Mouse (Mus musculus): ENCODE measurements around the gene Sod2. TPM values are rescaled to one million over a fixed set of nuclear protein-coding genes. Genes with fewer than 3 reads are reported as not detected.
"Not testable (repeated sequence)": the region's sequence is repeated elsewhere in the genome, so short reads cannot be mapped to it uniquely, and the experiment has no call there.

Sod2 gene
- 100 to 1,000 TPM; 418 to 433 TPM for total RNA-seq (2021)
- long read RNA-seq, experiment 1, full-length matches to known transcripts, result 308 of 361 reads
- long read RNA-seq, experiment 1, partial matches to known transcripts, result 6 of 361 reads
- long read RNA-seq, experiment 1, other reads (novel, unspliced or antisense), result 47 of 361 reads
- long read RNA-seq, experiment 2, full-length matches to known transcripts, result 231 of 270 reads
- long read RNA-seq, experiment 2, partial matches to known transcripts, result 10 of 270 reads
- long read RNA-seq, experiment 2, other reads (novel, unspliced or antisense), result 29 of 270 reads

GRCm38 (mm10) chr17:13006546-13006945 lies at the start of gene Sod2:
Gene Sod2, plus strand, starts transcription at chr17:13006846.
- not testable (repeated sequence) for DNase-seq (ENCODE audit: low spot score)

- not testable (repeated sequence) for DNase-seq (ENCODE audit: low spot score)
Observed at GRCm38 (mm10) chr17:12959377-12959776, 47.3 kb upstream of the Sod2 start.

- peak; percentile 92 for DNase-seq (ENCODE audit: low spot score)
Observed at GRCm38 (mm10) chr17:12960331-12960873, 46.2 kb upstream of the Sod2 start, which contains the start of gene Acat2. Gene Acat2, minus strand, starts transcription at chr17:12960747.

GRCm38 (mm10) chr17:12963476-12963875 lies 43.2 kb upstream of the Sod2 start:
- DNase-seq (ENCODE audit: low spot score), result no peak

DNA sequence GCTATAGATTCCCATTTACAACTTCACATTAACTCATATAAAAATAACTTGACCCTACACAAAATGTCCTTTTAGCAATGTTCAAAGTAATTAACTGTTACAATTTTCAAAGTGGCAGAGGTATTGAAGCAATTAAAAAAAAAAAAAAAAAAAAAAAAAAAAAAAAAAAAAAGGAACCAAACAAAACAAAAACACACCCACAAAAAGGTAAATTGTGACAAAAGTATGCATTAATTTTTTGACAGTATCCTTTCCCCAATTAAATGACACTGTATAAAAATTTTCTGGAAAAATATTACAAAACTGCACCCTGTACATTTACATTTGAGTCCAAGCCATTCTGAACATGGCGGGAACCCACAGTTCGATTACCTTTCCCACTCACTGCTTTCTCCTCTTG lies 39.5 kb upstream of the Sod2 start:
- no peak for DNase-seq (ENCODE audit: low spot score)

DNA sequence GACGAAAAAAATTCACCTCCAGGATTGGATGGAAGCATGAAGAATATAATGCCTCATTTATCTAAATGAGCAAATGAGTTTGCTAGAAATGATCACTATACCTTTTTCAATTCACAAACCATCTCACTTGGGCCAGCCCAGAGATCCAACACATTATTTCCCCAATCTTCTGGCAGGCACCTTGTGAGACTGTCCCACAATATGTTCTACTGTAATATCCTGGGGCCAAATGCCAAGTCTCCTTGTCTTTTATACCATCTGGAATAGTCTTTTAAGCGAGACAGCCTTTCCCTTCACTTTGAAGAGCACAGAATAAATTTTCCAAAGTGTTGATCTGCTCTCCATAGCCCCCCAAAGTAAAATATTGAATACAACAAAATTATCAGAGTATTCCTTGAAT lies 32.8 kb upstream of the Sod2 start:
- no peak for DNase-seq (ENCODE audit: low spot score)

GRCm38 (mm10) chr17:12978546-12978945 lies 28.1 kb upstream of the Sod2 start:
- no peak for DNase-seq (ENCODE audit: low spot score)

DNA sequence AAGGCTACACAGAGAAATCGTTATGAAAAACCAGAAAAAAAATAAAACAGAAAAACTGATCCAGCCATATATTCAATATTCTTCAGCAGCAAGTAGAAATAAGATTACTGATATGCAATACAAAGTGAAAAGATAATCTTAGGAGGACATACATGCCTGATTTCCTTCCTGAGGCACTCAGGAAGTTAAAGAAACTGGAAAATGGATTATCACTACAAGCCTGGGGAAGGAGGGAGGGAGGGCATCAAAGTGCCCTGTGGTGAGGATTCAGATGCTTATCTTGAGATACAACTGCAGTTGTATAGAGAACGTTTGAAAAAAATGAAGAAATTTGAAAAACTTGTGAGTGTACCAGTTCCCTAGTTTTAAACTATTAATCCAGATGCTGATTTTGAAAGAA lies 22.7 kb upstream of the Sod2 start:
- no peak for DNase-seq (ENCODE audit: low spot score)

GRCm38 (mm10) chr17:12988096-12988495 lies 18.6 kb upstream of the Sod2 start:
- not testable (repeated sequence) for DNase-seq (ENCODE audit: low spot score)

DNA sequence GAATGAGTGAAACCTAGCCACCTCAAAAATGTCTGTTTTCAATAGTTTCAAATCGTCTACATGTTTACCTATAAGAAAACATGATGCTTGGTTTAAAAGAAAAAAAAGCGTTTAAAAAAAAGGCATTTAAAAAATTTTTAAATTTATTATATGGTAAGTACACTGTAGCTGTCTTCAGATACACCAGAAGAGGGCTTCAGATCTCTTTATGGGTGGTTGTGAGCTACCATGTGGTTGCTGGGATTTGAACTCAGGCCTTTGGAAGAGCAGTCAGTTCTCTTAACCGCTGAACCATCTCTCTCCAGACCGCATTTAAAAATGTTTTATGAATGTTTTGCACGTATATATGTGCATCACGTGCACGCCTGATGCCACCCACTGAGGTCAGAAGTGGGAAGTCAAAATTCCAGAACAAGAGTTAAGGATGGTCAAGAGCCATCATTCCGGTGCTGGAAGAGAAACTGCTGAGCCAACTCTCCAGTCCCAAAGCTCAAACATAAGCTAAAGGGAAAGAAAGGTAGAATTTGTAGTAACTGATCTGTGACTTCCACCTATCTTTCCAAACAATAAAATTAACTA lies 16.0 kb upstream of the Sod2 start:
- no peak for DNase-seq (ENCODE audit: low spot score)

DNA sequence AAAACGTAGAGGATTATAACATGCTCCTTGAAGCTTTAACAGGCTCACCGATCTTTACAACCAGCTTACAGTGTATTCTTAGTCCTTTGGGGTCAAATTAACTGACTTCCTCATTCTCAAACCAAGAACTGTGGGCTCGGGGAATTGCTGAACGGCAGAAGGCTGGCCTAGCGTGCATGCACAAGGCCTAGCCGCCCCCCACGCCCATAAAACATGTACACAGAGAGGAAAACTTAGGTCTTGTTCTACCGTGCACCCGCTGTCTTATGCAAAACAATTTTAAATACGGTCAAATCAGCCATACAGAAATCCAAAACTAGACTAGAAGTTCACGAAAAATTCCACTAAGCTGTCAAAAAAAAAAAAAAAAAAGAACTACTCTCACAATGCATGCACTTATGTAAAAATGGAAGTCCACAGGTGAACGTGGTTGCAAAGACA lies 15.4 kb upstream of the Sod2 start:
- no peak for DNase-seq (ENCODE audit: low spot score)

- peak; percentile 88 for DNase-seq (ENCODE audit: low spot score)
Observed at GRCm38 (mm10) chr17:12991635-12992358, 14.8 kb upstream of the Sod2 start.

DNA sequence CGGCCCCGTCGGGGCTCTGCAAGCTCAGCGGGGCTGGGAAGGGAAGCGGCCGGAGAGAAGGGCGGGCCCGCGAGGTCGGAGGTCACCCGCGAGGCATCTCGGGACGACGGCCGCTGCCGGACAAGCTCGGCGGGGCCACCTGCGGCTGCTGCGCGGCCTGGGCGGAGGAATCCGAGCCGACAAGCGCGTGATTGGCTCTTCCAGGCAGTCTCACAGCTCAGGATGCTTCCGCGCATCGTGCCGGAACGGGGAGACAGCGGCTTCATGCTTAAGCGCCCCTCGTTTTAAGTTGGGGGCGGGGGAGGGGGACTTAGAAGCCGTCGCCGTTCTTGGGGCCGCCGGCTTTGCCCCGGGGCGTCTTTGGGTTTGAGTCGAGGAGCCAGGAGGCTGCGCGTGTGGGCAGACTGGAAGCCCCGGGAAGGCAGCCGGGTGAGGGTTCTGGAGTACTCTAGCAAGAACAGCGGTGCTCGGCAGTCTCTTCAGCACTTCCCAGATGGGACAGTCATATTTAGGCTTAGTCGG lies 14.1 kb upstream of the Sod2 start:
- peak; percentile 94 for DNase-seq (ENCODE audit: low spot score)

GRCm38 (mm10) chr17:12994069-12994468 lies 12.6 kb upstream of the Sod2 start, which contains the start of gene Wtap:
Gene Wtap, minus strand, starts transcription at chr17:12994169.
- no peak for DNase-seq (ENCODE audit: low spot score)

DNA sequence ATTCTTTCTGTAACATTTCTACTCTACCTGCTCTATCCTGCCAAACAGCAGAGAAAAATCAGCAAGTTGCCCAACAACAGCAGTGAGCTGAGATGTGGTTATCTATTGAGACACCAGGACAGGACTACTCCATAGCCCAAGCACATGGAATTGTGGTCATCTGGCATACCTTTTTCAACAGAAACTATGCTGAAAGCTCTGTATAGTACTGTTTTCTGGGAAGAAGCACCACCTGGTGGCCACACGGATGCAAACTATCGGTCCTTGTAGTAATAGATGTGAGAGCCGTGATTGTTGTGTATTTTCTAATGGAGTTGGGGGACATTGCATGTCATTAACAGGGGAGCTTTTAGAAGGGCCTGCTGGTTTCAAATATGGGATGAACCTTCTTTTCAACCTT lies 10.3 kb upstream of the Sod2 start:
- peak; percentile 28 for DNase-seq (ENCODE audit: low spot score)

- DNase-seq (ENCODE audit: low spot score), result no peak
Observed at GRCm38 (mm10) chr17:12997890-12998289, 8.8 kb upstream of the Sod2 start.

DNA sequence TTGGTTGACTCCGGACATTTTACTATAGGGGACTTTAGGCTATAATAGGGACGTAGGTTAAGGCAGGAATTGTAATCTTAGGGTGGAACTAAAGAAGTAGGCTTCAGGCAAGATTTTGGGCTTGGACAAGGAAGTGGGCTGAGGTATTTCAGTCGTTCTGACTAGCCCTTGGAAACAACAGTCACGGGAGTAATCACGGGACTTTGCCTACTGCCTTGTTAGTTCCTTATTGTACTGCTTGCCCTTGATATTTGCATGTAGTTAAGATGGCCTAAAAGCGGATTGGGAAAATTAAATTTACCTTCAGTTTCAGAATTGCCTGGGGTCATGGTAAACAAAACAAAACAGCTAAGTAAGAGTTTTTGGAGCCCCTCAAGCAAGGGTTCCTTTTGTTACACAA lies 7.6 kb upstream of the Sod2 start:
- DNase-seq (ENCODE audit: low spot score), result no peak

DNA sequence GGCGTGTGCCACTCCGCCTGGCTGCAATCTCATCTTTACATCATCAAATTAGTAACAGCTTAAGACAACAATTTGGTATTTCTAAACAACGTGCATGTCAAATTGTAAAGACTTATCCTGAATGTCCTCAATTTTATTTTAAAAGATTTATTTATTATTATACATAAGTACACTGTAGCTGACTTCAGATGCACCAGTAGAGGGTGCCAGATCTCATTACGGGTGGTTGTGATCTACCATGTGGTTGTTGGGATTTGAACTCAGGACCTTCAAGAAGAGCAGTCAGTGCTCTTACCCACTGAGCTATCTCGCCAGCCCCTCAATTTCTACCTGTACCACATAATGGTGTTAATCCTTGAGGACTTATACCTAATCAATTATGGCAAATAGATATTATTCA lies 4.4 kb upstream of the Sod2 start:
- not testable (repeated sequence) for DNase-seq (ENCODE audit: low spot score)

GRCm38 (mm10) chr17:13004436-13004835 lies 2.2 kb upstream of the Sod2 start:
- not testable (repeated sequence) for DNase-seq (ENCODE audit: low spot score)

DNA sequence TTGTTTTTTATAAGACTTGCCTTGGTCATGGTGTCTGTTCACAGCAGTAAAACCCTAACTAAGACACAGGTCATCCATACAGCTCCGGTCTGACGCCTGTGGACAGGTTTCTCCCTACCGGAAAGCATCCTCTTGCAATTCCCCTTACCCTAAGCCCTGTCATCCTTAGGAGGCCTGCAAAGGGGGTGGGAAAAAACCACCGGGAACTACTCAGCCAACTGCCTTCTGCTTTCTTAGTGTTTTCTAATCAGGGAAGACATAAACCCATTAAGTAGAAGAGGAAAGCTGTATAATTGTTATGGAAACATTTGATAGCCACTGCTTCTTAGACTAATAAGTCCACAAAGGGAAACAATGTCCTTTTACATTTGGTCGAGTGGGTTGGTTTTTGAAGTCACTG lies 338 bp downstream of the Sod2 start:
- DNase-seq (ENCODE audit: low spot score), result no peak

- peak; percentile 99 for DNase-seq (ENCODE audit: low spot score)
Observed at GRCm38 (mm10) chr17:13007730-13008425, 1.2 kb downstream of the Sod2 start.

All from gastrocnemius, adult 18-20 months (tissue).